Mouse (Mus musculus) kidney, embryonic 16.5 days (tissue): Measurements from ENCODE around the gene Akap2. TPM values are rescaled to one million over a fixed set of nuclear protein-coding genes. Genes with fewer than 3 reads are reported as not detected.
"Not testable (repeated sequence)": the region's sequence is repeated elsewhere in the genome, so short reads cannot be mapped to it uniquely, and the experiment has no call there.

Source experiments
- ATAC-seq: fragments of 200-750 bp; cut with Nextera tagmentation; 2 replicates; pipeline ENCODE4 v1.8.0; 2017; ENCODE audit warnings: moderate TSS enrichment; ENCODE audit not compliant: low FRiP score, low TSS enrichment
- H3K27ac ChIP-seq: fragments of 300-500 bp; sonication (generic); 2 replicates; pipeline ENCODE4 v1.5.1; 2014; ENCODE audit warnings: low read length
- H3K27me3 ChIP-seq: fragments of 300-500 bp; sonication (generic); 2 replicates; pipeline ENCODE4 v1.6.1; 2014; ENCODE audit warnings: low read length, control low read depth, mixed read lengths; ENCODE audit not compliant: insufficient read depth
- H3K36me3 ChIP-seq: fragments of 300-500 bp; sonication (generic); 2 replicates; pipeline ENCODE4 v1.6.1; 2014; ENCODE audit warnings: low read length, control low read depth, mixed read lengths; ENCODE audit not compliant: insufficient read depth
- H3K4me1 ChIP-seq: fragments of 300-500 bp; sonication (generic); 2 replicates; pipeline ENCODE4 v1.6.1; 2014; ENCODE audit warnings: low read length, control low read depth, mixed read lengths; ENCODE audit not compliant: insufficient read depth
- H3K4me2 ChIP-seq: fragments of 300-500 bp; sonication (generic); replicated peaks from 2 replicates; pipeline ENCODE4 v1.6.1; 2014; ENCODE audit warnings: low read depth, low read length
- H3K4me3 ChIP-seq: fragments of 300-500 bp; sonication (generic); 2 replicates; pipeline ENCODE4 v1.5.1; 2014; ENCODE audit warnings: mild to moderate bottlenecking, low read length
- H3K9ac ChIP-seq: fragments of 300-500 bp; sonication (generic); replicated peaks from 2 replicates; pipeline ENCODE4 v1.6.1; 2014; ENCODE audit warnings: low read length
- H3K9me3 ChIP-seq: fragments of 300-500 bp; sonication (generic); 2 replicates; pipeline ENCODE4 v1.6.1; 2016; ENCODE audit warnings: low read length, control low read depth
- WGBS: fragments of 180-500 bp; shearing (Covaris S2); extraction: QIAGEN DNeasy Blood & Tissue Kit; methylation state at CpG from one replicate; pipeline ENCODE4 v1.1.7; 2014; 5-methylcytosine and 5-hydroxymethylcytosine counted together
- polyA plus RNA-seq: library from polyadenylated mRNA; unstranded; fragments of >200 nt; fragmentation: Nextera tagmentation; extraction: Ambion mirVana; gene quantifications from 2 replicates; pipeline ENCODE4 v1.2.1, GENCODE M21; 2015

Akap2 gene
- polyA plus RNA-seq, 1 experiment from 2014 or later = 28.4 TPM

GRCm38 (mm10) chr4:57886066-57886887 lies 168.8 kb downstream of the Akap2 start:
- Histone ChIP-seq H3K4me2 (no peak overlapping the region), H3K4me3 (no peak overlapping the region), H3K9me3 (no peaks in the 10 kb centered on the region), H3K27me3 (no peaks in the 10 kb centered on the region), H3K4me1 (peaks cover 18% of the 10 kb centered on the region), H3K9ac (no peak overlapping the region), H3K27ac (no peak overlapping the region), H3K36me3 (no peaks in the 10 kb centered on the region)
- WGBS = 60% methylated on average over 11 of the region's 11 CpGs
- no peak for ATAC-seq

GRCm38 (mm10) chr4:57886888-57887230 lies 169.4 kb downstream of the Akap2 start:
- WGBS = 92% methylated on average over 3 of the region's 3 CpGs
- Histone ChIP-seq H3K4me2 (no peak overlapping the region), H3K36me3 (no peaks in the 10 kb centered on the region), H3K4me1 (peaks cover 18% of the 10 kb centered on the region), H3K9me3 (no peaks in the 10 kb centered on the region), H3K27ac (no peak overlapping the region), H3K4me3 (no peak overlapping the region), H3K27me3 (no peaks in the 10 kb centered on the region), H3K9ac (no peak overlapping the region)
- ATAC-seq = no peak

GRCm38 (mm10) chr4:57888246-57888645 lies 170.8 kb downstream of the Akap2 start:
- no peak overlapping the region for H3K27ac ChIP-seq
- H3K36me3 ChIP-seq = peaks cover 2% of the 10 kb centered on the region; the same call in 1 of the 2 replicates
- no peaks in the 10 kb centered on the region for H3K9me3 ChIP-seq
- 92% methylated on average over 2 of the region's 2 CpGs for WGBS
- no peak overlapping the region for H3K4me2 ChIP-seq
- no peak overlapping the region for H3K4me3 ChIP-seq
- H3K4me1 ChIP-seq = peaks cover 12% of the 10 kb centered on the region
- no peaks in the 10 kb centered on the region for H3K27me3 ChIP-seq
- H3K9ac ChIP-seq = no peak overlapping the region
- no peak for ATAC-seq

- WGBS = 97% methylated on average over 1 of the region's 1 CpGs
- not testable (repeated sequence) for ATAC-seq, H3K9ac ChIP-seq
Measured at GRCm38 (mm10) chr4:57888978-57889377, 171.5 kb downstream of the Akap2 start.

GRCm38 (mm10) chr4:57889773-57890172 lies 172.3 kb downstream of the Akap2 start:
- H3K27ac ChIP-seq = no peak overlapping the region
- ATAC-seq = no peak
- H3K36me3 ChIP-seq = peaks cover 5% of the 10 kb centered on the region; the same call in 1 of the 2 replicates
- no peaks in the 10 kb centered on the region for H3K27me3 ChIP-seq
- no peak overlapping the region for H3K4me2 ChIP-seq
- WGBS = 89% methylated on average over 8 of the region's 8 CpGs
- no peaks in the 10 kb centered on the region for H3K9me3 ChIP-seq
- no peak overlapping the region for H3K9ac ChIP-seq
- H3K4me1 ChIP-seq = peaks cover 5% of the 10 kb centered on the region; the same call in 1 of the 2 replicates
- no peak overlapping the region for H3K4me3 ChIP-seq

More at GRCm38 (mm10) chr4:57888978-57889377, 171.5 kb downstream of the Akap2 start:
- H3K4me2 ChIP-seq, H3K4me3 ChIP-seq, H3K27ac ChIP-seq, H3K36me3 ChIP-seq, H3K9me3 ChIP-seq, H3K27me3 ChIP-seq, H3K4me1 ChIP-seq: not testable (repeated sequence)

GRCm38 (mm10) chr4:57892001-57892586 lies 174.6 kb downstream of the Akap2 start:
- Histone ChIP-seq H3K4me1 (peaks cover 6% of the 10 kb centered on the region; the same call in 1 of the 2 replicates), H3K27ac (no peak overlapping the region), H3K4me3 (no peak overlapping the region), H3K36me3 (peaks cover 5% of the 10 kb centered on the region; the same call in 1 of the 2 replicates), H3K27me3 (no peaks in the 10 kb centered on the region), H3K9me3 (no peaks in the 10 kb centered on the region), H3K9ac (no peak overlapping the region), H3K4me2 (no peak overlapping the region)
- WGBS = 88% methylated on average over 10 of the region's 10 CpGs
- ATAC-seq = no peak

GRCm38 (mm10) chr4:57895140-57895539 lies 177.7 kb downstream of the Akap2 start:
- peaks cover 5% of the 10 kb centered on the region; the same call in 1 of the 2 replicates for H3K36me3 ChIP-seq
- no peak overlapping the region for H3K9ac ChIP-seq
- 0 out of 2 replicates have a peak overlapping the region, but pooled peaks have one; percentile 28 for H3K27ac ChIP-seq
- no peaks in the 10 kb centered on the region for H3K27me3 ChIP-seq
- no peak overlapping the region for H3K4me2 ChIP-seq
- H3K4me3 ChIP-seq = no peak overlapping the region
- no peak for ATAC-seq
- no peaks in the 10 kb centered on the region for H3K9me3 ChIP-seq
- WGBS = 43% methylated on average over 5 of the region's 5 CpGs
- peaks cover 6% of the 10 kb centered on the region; the same call in 1 of the 2 replicates for H3K4me1 ChIP-seq

- Histone ChIP-seq H3K9ac (no peak overlapping the region), H3K9me3 (no peaks in the 10 kb centered on the region), H3K4me1 (peaks cover 6% of the 10 kb centered on the region; the same call in 1 of the 2 replicates), H3K27me3 (no peaks in the 10 kb centered on the region), H3K4me3 (no peak overlapping the region), H3K36me3 (peaks cover 5% of the 10 kb centered on the region; the same call in 1 of the 2 replicates), H3K27ac (0 out of 2 replicates have a peak overlapping the region, but pooled peaks have one; percentile 6), H3K4me2 (no peak overlapping the region)
- 62% methylated on average over 6 of the region's 6 CpGs for WGBS
- no peak for ATAC-seq
Measured at GRCm38 (mm10) chr4:57895902-57896301, 178.4 kb downstream of the Akap2 start.

GRCm38 (mm10) chr4:57896631-57897030 lies 179.2 kb downstream of the Akap2 start:
- no peaks in the 10 kb centered on the region for H3K9me3 ChIP-seq
- no peaks in the 10 kb centered on the region for H3K27me3 ChIP-seq
- H3K27ac ChIP-seq = no peak overlapping the region
- peaks cover 6% of the 10 kb centered on the region; the same call in 1 of the 2 replicates for H3K4me1 ChIP-seq
- H3K4me3 ChIP-seq = no peak overlapping the region
- WGBS = 64% methylated on average over 3 of the region's 3 CpGs
- no peak for ATAC-seq
- no peak overlapping the region for H3K9ac ChIP-seq
- H3K4me2 ChIP-seq = no peak overlapping the region
- H3K36me3 ChIP-seq = peaks cover 5% of the 10 kb centered on the region; the same call in 1 of the 2 replicates

- H3K36me3 ChIP-seq = no peaks in the 10 kb centered on the region
- no peak overlapping the region for H3K27ac ChIP-seq
- no peak overlapping the region for H3K4me2 ChIP-seq
- WGBS = 3% methylated on average over 4 of the region's 4 CpGs
- H3K4me3 ChIP-seq = no peak overlapping the region
- ATAC-seq = 0 out of 2 replicates have a peak, but pooled peaks have one; percentile 39
- H3K4me1 ChIP-seq = peaks cover 6% of the 10 kb centered on the region
- no peaks in the 10 kb centered on the region for H3K9me3 ChIP-seq
- H3K27me3 ChIP-seq = no peaks in the 10 kb centered on the region
- H3K9ac ChIP-seq = no peak overlapping the region
Measured at GRCm38 (mm10) chr4:57901210-57901609, 183.8 kb downstream of the Akap2 start.
